Mouse (Mus musculus) hindbrain, embryonic 14.5 days (tissue): ENCODE measurements around the gene Gm9376. TPM values are rescaled to one million over a fixed set of nuclear protein-coding genes. Genes with fewer than 3 reads are reported as not detected.
A peak's percentile ranks its signal among the peaks of the same experiment; 100 is the strongest.

Experiments
- ATAC-seq: fragments of 200-750 bp; cut with Nextera tagmentation; 2 replicates; pipeline ENCODE4 v1.8.0; 2017; ENCODE audit warnings: moderate number of reproducible peaks, mild to moderate bottlenecking, moderate TSS enrichment, moderate library complexity; ENCODE audit not compliant: low FRiP score
- DNase-seq: peaks from one replicate; pipeline ENCODE4 v3.0.0-alpha.2; 2015; ENCODE audit warnings: low spot score
- H3K27ac ChIP-seq: fragments of 300-500 bp; sonication (generic); 2 replicates; pipeline ENCODE4 v1.5.1; 2014; ENCODE audit warnings: mild to moderate bottlenecking, moderate library complexity
- H3K27me3 ChIP-seq: fragments of 300-500 bp; sonication (generic); 2 replicates; pipeline ENCODE4 v1.6.1; 2014; ENCODE audit warnings: mild to moderate bottlenecking, low read length, mixed read lengths; ENCODE audit not compliant: control insufficient read depth, insufficient read depth
- H3K36me3 ChIP-seq: fragments of 300-500 bp; sonication (generic); replicated peaks from 2 replicates; pipeline ENCODE4 v1.6.1; 2014; ENCODE audit not compliant: control insufficient read depth, insufficient read depth
- H3K4me1 ChIP-seq: fragments of 300-500 bp; sonication (generic); replicated peaks from 2 replicates; pipeline ENCODE4 v1.6.1; 2014; ENCODE audit warnings: antibody characterized with exemption, low read length, mixed read lengths; ENCODE audit not compliant: control insufficient read depth, insufficient read depth
- H3K4me2 ChIP-seq: fragments of 300-500 bp; sonication (generic); replicated peaks from 2 replicates; pipeline ENCODE4 v1.6.1; 2014; ENCODE audit warnings: mild to moderate bottlenecking, moderate library complexity
- H3K4me3 ChIP-seq: fragments of 300-500 bp; sonication (generic); replicated peaks from 2 replicates; pipeline ENCODE4 v1.5.1; 2014; ENCODE audit warnings: mild to moderate bottlenecking, low read length
- H3K9ac ChIP-seq: fragments of 300-500 bp; sonication (generic); 2 replicates; pipeline ENCODE4 v1.6.1; 2014
- H3K9me3 ChIP-seq: fragments of 300-500 bp; sonication (generic); 2 replicates; pipeline ENCODE4 v1.6.1; 2016; ENCODE audit warnings: low read length; ENCODE audit not compliant: control insufficient read depth
- WGBS: fragments of 180-500 bp; shearing (Covaris S2); extraction: QIAGEN DNeasy Blood & Tissue Kit; methylation state at CpG from one replicate; pipeline ENCODE4 v1.1.7; 2014; 5-methylcytosine and 5-hydroxymethylcytosine counted together
- microRNA-seq: library from miRNA; unstranded; fragments of <30 nt; microRNA quantifications from one replicate; pipeline ENCODE4, GENCODE M21; 2016
- polyA plus RNA-seq: library from polyadenylated mRNA; unstranded; fragments of >200 nt; fragmentation: Nextera tagmentation; extraction: Ambion mirVana; gene quantifications from 2 replicates; pipeline ENCODE4 v1.2.1, GENCODE M21; 2014

The Gm9376 gene
- polyA plus RNA-seq, 1 experiment from 2014 or later, result not detected

DNA sequence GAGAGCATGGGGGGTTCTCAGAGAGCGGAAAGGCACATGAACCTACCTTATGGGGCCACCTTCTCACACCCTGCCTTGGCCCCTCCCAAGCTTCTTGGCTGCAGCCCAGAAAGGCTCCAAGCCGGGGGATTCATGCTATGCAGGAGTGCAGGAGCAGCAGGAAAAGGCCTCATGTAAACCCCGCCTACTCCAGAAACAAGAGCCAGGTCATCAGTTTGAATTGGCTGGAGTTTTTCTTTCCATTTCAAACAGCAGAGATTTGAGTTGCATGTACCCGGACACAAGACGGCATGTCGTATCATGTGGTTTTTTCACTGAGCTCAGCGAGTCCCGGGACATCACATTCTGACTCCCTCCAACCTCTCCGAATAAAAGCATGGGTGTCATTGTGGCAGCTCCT, 39.2 kb downstream of the Gm9376 start:
- no peak overlapping the region for H3K4me2 ChIP-seq
- no peaks in the 10 kb centered on the region for H3K9me3 ChIP-seq
- no peak overlapping the region for H3K27ac ChIP-seq
- no peaks in the 10 kb centered on the region for H3K27me3 ChIP-seq
- no peaks in the 10 kb centered on the region for H3K36me3 ChIP-seq
- ATAC-seq, result no peak
- no peak overlapping the region for H3K4me3 ChIP-seq
- DNase-seq, result no peak
- H3K9ac ChIP-seq, result no peak overlapping the region
- H3K4me1 ChIP-seq, result no peaks in the 10 kb centered on the region
- WGBS, result 65% methylated on average over 9 of the region's 9 CpGs

DNA sequence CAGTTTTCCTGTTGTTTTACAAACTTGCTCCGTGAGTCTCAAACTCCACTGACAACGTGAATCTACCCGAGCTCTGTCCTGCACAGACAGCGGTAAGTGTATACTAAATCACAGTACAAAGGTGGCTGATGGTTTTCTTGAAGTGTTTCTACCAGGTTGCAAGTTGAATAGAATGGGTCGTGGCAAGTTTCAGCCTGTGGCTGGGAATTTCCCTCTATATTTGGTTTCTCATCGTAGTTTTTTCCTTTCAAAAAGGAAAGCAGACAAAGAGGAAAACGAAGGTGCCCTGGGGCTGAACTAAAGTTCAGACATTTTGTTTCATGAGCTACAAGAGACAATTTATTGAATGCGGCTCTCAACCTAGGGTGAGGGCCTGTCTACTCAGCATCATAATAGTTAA, 40.3 kb downstream of the Gm9376 start:
- H3K4me3 ChIP-seq, result no peak overlapping the region
- H3K36me3 ChIP-seq, result no peaks in the 10 kb centered on the region
- no peaks in the 10 kb centered on the region for H3K9me3 ChIP-seq
- no peak overlapping the region for H3K27ac ChIP-seq
- DNase-seq (no peak), ATAC-seq (no peak)
- WGBS, result 84% methylated on average over 8 of the region's 8 CpGs
- H3K4me2 ChIP-seq, result no peak overlapping the region
- no peaks in the 10 kb centered on the region for H3K4me1 ChIP-seq
- H3K9ac ChIP-seq, result no peak overlapping the region
- no peaks in the 10 kb centered on the region for H3K27me3 ChIP-seq

DNA sequence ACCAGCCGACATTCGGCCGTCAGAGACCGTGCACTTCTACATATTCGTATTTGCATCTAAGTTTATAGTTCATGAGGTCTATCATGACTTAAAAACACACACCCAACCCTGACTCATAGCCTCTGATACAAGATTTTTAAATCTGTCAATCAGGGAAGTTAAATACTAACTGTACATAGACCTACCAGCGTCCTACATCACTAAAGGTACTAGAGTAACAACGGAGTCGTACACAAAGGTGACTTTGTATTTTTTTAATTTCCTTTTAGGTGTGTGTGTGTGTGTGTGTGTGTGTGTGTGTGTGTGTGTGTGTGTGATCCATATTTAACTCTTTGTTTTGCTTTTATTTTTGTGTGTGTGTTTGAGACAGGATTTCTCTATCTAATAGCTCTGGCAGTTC, 44.9 kb downstream of the Gm9376 start:
- H3K36me3 ChIP-seq, result no peaks in the 10 kb centered on the region
- 89% methylated on average over 8 of the region's 8 CpGs for WGBS

DNA sequence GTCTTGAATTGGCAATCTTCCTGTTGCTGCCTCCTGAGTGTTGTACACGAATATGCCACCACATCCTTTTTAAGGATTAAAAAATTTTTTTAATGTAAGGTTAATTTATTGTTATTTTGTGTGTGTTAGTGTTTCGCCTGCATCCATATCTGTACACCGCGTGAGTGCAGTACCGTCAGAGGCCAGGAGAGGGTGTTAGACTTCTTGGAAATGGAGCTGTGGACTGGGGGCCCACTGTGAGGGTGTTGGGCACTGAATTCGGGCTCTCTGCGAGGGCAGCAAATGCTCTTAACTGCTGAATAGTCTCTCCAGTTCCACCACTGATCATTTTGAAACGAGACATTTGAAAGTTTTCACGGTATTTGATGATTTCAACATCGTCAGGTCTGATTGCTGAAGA, 45.9 kb downstream of the Gm9376 start:
- Histone ChIP-seq H3K9ac (no peak overlapping the region), H3K4me1 (no peaks in the 10 kb centered on the region), H3K9me3 (no peaks in the 10 kb centered on the region), H3K27me3 (no peaks in the 10 kb centered on the region), H3K4me3 (no peak overlapping the region), H3K36me3 (no peaks in the 10 kb centered on the region), H3K4me2 (no peak overlapping the region), H3K27ac (no peak overlapping the region)
- WGBS, result 93% methylated on average over 10 of the region's 10 CpGs
- DNase-seq (no peak), ATAC-seq (no peak)

More for the DNA sequence above, 44.9 kb downstream of the Gm9376 start:
- Histone ChIP-seq H3K4me1 (no peaks in the 10 kb centered on the region), H3K4me2 (no peak overlapping the region), H3K27me3 (no peaks in the 10 kb centered on the region), H3K9ac (no peak overlapping the region), H3K27ac (no peak overlapping the region), H3K4me3 (no peak overlapping the region), H3K9me3 (no peaks in the 10 kb centered on the region)
- DNase-seq (no peak), ATAC-seq (no peak)

DNA sequence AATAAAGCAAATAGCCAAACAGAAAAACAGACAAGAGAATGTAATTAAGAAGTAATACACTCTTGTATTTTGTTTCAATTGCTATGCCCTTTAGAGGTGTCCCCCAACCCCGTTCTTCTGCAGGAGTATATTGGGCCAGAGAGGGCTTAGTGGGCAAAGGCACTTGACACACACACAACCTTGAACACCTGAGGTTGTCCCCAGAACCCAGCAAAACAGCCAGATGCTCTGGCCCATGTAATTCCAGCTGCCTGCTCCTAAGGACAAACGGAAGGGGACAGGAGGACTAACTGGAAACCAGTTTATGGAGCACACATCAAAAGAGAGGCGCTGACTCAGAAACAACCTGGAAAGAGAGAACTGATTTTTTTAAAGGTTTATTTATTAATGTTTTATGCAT, 47.2 kb downstream of the Gm9376 start:
- Histone ChIP-seq H3K27ac (no peak overlapping the region), H3K9ac (no peak overlapping the region), H3K36me3 (no peaks in the 10 kb centered on the region), H3K4me3 (no peak overlapping the region), H3K4me2 (no peak overlapping the region), H3K4me1 (0 out of 2 replicates have a peak, but pooled peaks cover 3% of the 10 kb centered on the region), H3K9me3 (no peaks in the 10 kb centered on the region), H3K27me3 (0 out of 2 replicates have a peak, but pooled peaks cover 3% of the 10 kb centered on the region)
- DNase-seq, result no peak
- ATAC-seq, result no peak
- 96% methylated on average over 3 of the region's 3 CpGs for WGBS

DNA sequence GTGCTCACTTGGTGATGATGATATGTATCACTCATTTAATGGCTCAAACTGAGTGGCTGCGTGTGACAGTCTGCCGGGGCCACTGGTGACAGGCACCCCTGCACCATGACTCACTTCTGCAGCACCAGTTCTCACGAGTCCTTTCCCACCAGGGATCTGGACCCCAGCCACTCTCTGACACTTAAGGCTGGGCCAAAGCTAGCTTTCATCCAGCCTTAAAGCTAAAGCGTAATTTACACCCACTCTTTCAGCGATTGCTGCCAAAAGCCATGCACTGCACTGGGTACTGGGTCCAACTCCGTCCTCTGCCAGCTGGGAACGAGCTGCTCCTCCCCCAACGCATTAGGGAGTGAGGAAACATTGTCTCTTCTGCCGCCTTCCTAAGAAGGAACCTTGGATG, 50.5 kb downstream of the Gm9376 start:
- Histone ChIP-seq H3K9ac (no peak overlapping the region), H3K27me3 (peaks cover 23% of the 10 kb centered on the region), H3K36me3 (no peaks in the 10 kb centered on the region), H3K9me3 (no peaks in the 10 kb centered on the region), H3K4me3 (no peak overlapping the region), H3K4me2 (no peak overlapping the region), H3K4me1 (peaks cover 8% of the 10 kb centered on the region; the same call in 1 of the 2 replicates), H3K27ac (no peak overlapping the region)
- 64% methylated on average over 9 of the region's 9 CpGs for WGBS
- ATAC-seq (peak; percentile 64; the same call in 1 of the 2 replicates), DNase-seq (no peak)

Small RNA genes lying within 50 kb of the gene (microRNA-seq; reads per million reads assigned to microRNA genes)
- gene Mir6241, result not detected

Other genes with a start within 250 kb of the Gm9376 start
- gene Dct, start 214.7 kb upstream of the Gm9376 start, polyA plus RNA-seq, result 0.70 and 0.80 TPM in 2 replicates
- 15.8 and 18.5 TPM in 2 replicates for gene Tgds, start 134.2 kb upstream of the Gm9376 start, polyA plus RNA-seq
- 47.5 and 51.7 TPM in 2 replicates for gene Gpr180, start 129.8 kb upstream of the Gm9376 start, polyA plus RNA-seq
- 5.9 and 9.3 TPM in 2 replicates for gene Sox21, start 29.9 kb upstream of the Gm9376 start, polyA plus RNA-seq